Mouse (Mus musculus) heart, embryonic 15.5 days (tissue): ENCODE measurements around the gene Zic4. TPM values are rescaled to one million over a fixed set of nuclear protein-coding genes. Genes with fewer than 3 reads are reported as not detected.

Experiments used
- ATAC-seq: fragments of 200-750 bp; cut with Nextera tagmentation; replicated peaks from 2 replicates; pipeline ENCODE4 v1.8.0; 2017; ENCODE audit warnings: low read depth, moderate TSS enrichment; ENCODE audit not compliant: insufficient number of reproducible peaks, insufficient read depth, low FRiP score
- H3K27ac ChIP-seq: fragments of 300-500 bp; sonication (generic); 2 replicates; pipeline ENCODE4 v1.5.1; 2015; ENCODE audit warnings: mild to moderate bottlenecking, inconsistent platforms
- H3K27me3 ChIP-seq: fragments of 300-500 bp; sonication (generic); 2 replicates; pipeline ENCODE4 v1.6.1; 2015; ENCODE audit warnings: inconsistent platforms
- H3K36me3 ChIP-seq: fragments of 300-500 bp; sonication (generic); 2 replicates; pipeline ENCODE4 v1.6.1; 2015; ENCODE audit warnings: mild to moderate bottlenecking, inconsistent platforms
- H3K4me1 ChIP-seq: fragments of 300-500 bp; sonication (generic); replicated peaks from 2 replicates; pipeline ENCODE4 v1.6.1; 2015; ENCODE audit warnings: inconsistent platforms
- H3K4me2 ChIP-seq: fragments of 300-500 bp; sonication (generic); 2 replicates; pipeline ENCODE4 v1.6.1; 2015; ENCODE audit warnings: inconsistent platforms, mild to moderate bottlenecking, moderate library complexity
- H3K4me3 ChIP-seq: fragments of 300-500 bp; sonication (generic); 2 replicates; pipeline ENCODE4 v1.5.1; 2015; ENCODE audit warnings: mild to moderate bottlenecking, inconsistent platforms
- H3K9ac ChIP-seq: fragments of 300-500 bp; sonication (generic); 2 replicates; pipeline ENCODE4 v1.6.1; 2015; ENCODE audit warnings: mild to moderate bottlenecking, inconsistent platforms
- H3K9me3 ChIP-seq: fragments of 300-500 bp; sonication (generic); replicated peaks from 2 replicates; pipeline ENCODE4 v1.6.1; 2016; ENCODE audit warnings: inconsistent platforms
- WGBS: fragments of 180-500 bp; shearing (Covaris S2); methylation state at CpG from one replicate; pipeline ENCODE4 v1.1.7; 2015; ENCODE audit warnings: mixed read lengths; 5-methylcytosine and 5-hydroxymethylcytosine counted together
- polyA plus RNA-seq: library from polyadenylated mRNA; unstranded; fragments of >200 nt; fragmentation: Nextera tagmentation; extraction: Ambion mirVana; gene quantifications from 2 replicates; pipeline ENCODE4 v1.2.1, GENCODE M21; 2015

Zic4 gene
- polyA plus RNA-seq, 1 experiment from 2014 or later, result not detected

DNA sequence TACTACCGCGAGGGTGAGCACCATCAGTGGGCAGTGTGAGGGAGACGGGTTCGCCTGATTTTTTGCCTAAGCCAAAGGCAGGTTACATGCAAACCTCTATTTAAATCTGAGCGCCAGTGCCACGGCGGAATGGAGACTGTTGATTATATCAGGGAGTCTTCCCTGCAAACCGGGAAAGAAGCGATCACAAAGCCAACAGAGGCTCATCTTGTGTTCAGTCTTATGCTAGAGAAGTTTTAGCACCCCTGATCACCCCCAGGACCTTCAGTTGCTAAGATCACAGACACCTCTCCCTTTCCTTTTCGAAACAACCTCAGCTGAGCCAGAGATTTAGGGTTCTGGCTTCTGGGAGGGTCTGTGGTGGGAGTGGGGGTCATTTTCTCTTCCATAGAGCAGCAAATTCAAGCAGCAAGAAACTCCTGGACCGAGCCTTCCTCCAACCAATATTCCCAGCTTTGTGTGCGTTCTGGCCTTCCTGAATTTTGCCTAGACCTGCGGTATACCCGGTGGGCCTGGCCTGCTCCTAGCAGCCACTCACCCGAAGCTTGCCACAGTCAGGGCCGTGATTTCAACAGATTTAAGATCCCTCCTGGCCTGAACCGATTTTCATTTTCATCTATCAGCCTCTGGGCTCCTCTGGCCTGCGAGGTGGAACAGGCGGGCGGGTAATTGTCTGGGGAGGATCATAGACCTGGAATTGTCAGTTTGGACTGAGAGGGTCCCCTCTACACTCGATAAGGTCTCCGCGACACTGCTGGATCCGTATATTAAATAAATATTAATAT lies 20.4 kb downstream of the Zic4 start:
- H3K36me3 ChIP-seq, result no peaks in the 10 kb centered on the region
- no peak overlapping the region for H3K4me3 ChIP-seq
- peaks cover 99% of the 10 kb centered on the region for H3K27me3 ChIP-seq
- no peak for ATAC-seq
- H3K9ac ChIP-seq, result no peak overlapping the region
- no peaks in the 10 kb centered on the region for H3K9me3 ChIP-seq
- WGBS, result 5% methylated on average over 24 of the region's 24 CpGs
- no peak overlapping the region for H3K27ac ChIP-seq
- H3K4me1 ChIP-seq, result peaks cover 19% of the 10 kb centered on the region
- H3K4me2 ChIP-seq, result no peak overlapping the region

DNA sequence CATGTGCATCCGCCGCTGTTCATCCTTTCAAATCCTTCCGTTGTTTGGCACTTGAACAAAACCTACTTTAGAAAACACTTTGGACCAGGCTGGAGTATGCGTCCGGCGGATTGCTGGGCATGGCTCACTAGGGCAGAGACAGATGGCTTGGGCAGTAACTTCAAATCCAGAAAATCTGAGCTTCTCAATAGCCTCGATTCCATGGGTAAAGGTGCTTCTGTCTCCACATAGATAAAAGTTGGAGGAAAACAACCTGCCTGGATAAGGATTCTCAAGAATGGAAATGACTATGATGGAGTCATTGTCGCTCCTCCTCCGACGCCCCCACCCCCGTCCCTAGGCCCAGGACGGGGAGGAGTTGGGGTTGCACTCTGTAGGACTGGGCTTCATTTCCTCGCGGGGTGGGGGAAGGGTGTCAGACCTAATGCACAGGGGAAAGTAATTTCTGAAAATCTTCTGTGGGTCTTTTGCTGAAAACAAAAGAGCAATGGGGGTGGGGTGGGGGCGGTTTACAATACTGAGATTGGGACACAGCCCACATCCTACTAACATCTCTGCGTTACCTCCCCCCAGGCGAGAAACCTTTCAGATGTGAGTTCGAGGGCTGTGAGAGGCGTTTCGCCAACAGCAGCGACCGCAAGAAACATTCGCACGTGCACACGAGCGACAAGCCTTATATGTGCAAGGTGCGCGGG lies 21.4 kb downstream of the Zic4 start:
- Histone ChIP-seq H3K4me1 (peaks cover 15% of the 10 kb centered on the region), H3K4me3 (no peak overlapping the region), H3K27ac (no peak overlapping the region), H3K4me2 (no peak overlapping the region), H3K9ac (no peak overlapping the region), H3K9me3 (no peaks in the 10 kb centered on the region), H3K27me3 (peaks cover 99% of the 10 kb centered on the region), H3K36me3 (no peaks in the 10 kb centered on the region)
- ATAC-seq, result no peak
- WGBS, result 3% methylated on average over 28 of the region's 28 CpGs

DNA sequence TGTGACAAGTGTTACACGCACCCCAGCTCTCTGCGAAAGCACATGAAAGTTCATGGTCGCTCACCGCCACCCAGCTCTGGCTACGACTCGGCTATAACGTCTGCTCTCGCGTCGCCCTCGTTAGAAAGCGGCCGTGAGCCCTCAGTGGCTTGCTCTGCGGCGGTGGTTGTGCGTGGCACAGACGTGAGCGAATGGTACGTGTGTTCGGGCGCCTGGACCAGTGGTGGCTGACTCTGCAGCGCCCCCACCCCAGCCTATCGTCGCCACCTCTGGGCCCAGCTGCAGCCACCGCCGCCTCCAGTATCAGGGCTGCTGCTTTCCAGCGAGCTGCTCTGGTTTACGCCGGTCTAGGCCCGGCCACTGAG lies 21.9 kb downstream of the Zic4 start:
- H3K4me3 ChIP-seq, result no peak overlapping the region
- H3K9me3 ChIP-seq, result no peaks in the 10 kb centered on the region
- peaks cover 10% of the 10 kb centered on the region for H3K4me1 ChIP-seq
- no peaks in the 10 kb centered on the region for H3K36me3 ChIP-seq
- H3K9ac ChIP-seq, result no peak overlapping the region
- H3K27me3 ChIP-seq, result peaks cover 99% of the 10 kb centered on the region
- ATAC-seq, result no peak
- no peak overlapping the region for H3K4me2 ChIP-seq
- WGBS, result 2% methylated on average over 30 of the region's 30 CpGs
- no peak overlapping the region for H3K27ac ChIP-seq

DNA sequence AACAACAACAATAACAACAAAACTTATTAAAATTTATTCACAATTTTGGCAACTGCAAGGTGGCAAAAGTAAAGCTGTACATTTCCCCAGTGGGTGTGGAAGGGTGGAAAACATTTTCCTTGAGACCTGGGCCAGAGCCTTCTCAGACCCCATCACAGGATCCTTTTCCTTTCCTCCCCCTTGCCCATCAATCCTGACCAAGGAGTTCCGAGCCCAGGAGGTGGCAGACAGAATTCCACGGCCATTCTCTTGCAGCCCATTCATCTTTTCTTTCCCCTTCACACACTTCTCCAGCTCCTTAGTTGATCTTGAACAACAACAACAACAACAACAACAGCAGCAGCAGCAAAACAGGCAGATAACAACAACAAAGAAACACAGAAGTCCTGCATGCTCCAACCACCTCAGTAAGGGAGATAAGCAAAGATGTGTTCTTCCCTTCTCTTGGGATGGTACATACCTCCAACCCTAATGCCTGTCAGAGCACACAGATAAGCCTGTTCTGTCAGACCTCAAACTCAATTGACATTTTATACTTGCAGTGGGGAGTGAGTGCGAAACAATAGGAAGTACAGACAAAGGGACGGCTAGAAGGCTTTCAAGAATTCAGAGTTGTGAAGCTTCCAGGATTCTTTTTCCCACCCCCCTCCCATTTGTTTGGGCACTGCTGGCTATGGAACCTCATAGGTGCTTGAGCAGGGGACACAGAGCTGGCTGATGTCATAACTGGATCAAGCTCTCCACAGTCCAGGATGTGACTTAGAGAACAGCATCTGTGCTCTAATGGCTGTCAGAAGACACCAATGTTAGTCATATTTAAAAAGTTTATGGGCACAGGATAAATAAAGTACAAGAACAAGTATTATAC lies 22.7 kb downstream of the Zic4 start:
- 6% methylated on average over 4 of the region's 4 CpGs for WGBS

DNA sequence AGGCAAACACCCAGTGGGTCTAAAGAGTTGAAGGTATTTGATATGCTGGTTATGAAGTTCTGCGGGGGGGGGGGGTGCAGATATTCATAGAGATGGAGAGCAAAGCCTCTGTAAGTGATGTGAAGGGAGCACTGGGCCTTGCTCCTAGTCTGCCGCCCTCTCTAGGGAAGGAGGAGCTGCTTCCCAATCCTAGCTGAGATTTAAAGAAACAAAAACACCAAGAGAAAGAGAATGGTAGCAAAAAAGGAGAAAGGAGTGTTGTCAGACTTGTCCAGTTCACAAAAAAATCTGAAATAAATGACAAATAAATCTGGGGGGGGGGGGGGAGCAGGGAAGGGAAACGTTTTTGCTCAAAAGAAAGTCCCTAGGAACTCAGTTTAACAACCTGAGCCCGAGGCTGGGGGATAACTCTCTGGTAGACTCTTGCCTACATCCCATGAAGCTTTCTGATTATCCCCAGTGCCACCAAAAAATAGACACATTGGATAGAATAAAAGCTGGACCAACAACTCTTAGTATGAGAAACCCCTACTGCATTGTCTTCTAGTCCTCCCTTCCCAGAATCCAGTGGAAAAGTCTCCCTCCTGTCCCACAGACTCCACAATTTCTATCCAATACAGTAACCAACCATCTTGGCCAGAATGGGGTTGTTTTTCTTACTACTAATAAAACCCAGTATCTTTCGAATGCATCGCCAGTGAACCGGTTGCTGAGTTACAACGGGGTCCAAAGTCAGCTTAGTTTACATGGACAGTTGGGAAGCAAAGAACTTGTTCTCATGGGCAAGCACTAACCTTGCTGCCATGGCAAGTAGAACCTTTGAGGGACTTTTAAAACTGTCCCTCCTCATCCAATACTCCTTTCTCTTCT lies 23.6 kb downstream of the Zic4 start:
- H3K27ac ChIP-seq, result no peak overlapping the region
- no peak for ATAC-seq
- H3K4me1 ChIP-seq, result peaks cover 10% of the 10 kb centered on the region
- H3K4me2 ChIP-seq, result no peak overlapping the region
- no peaks in the 10 kb centered on the region for H3K36me3 ChIP-seq
- H3K4me3 ChIP-seq, result no peak overlapping the region
- no peaks in the 10 kb centered on the region for H3K9me3 ChIP-seq
- WGBS, result under 1% methylated on average over 8 of the region's 8 CpGs
- peaks cover 99% of the 10 kb centered on the region for H3K27me3 ChIP-seq
- no peak overlapping the region for H3K9ac ChIP-seq

More for the DNA sequence above, 22.7 kb downstream of the Zic4 start:
- H3K36me3 ChIP-seq, result no peaks in the 10 kb centered on the region
- H3K9ac ChIP-seq, result no peak overlapping the region
- no peaks in the 10 kb centered on the region for H3K9me3 ChIP-seq
- H3K4me1 ChIP-seq, result peaks cover 10% of the 10 kb centered on the region
- H3K27ac ChIP-seq, result no peak overlapping the region
- ATAC-seq, result no peak
- H3K4me3 ChIP-seq, result no peak overlapping the region
- H3K27me3 ChIP-seq, result peaks cover 99% of the 10 kb centered on the region
- H3K4me2 ChIP-seq, result no peak overlapping the region

DNA sequence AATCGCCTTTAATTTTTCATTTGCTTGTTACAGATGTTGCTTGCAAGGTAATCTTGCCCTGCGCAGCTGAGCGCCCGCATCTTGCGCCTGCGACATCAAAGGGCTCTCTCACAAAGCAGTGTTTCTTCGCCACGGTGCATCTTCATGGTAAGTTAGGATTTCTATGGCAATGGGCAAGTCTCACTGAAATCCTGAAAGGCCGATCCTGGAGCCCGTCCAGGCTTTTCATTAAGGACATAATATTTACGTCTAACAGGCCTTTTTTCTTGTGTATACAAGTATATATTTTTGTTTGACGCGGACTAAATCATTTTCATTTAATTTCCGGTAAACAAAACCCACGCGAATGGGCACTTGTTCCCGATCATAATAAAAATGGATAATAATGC lies 24.3 kb downstream of the Zic4 start:
- no peaks in the 10 kb centered on the region for H3K9me3 ChIP-seq
- H3K4me2 ChIP-seq, result no peak overlapping the region
- 3% methylated on average over 17 of the region's 17 CpGs for whole genome bisulfite sequencing
- peaks cover 100% of the 10 kb centered on the region for H3K27me3 ChIP-seq
- H3K36me3 ChIP-seq, result no peaks in the 10 kb centered on the region
- ATAC-seq, result no peak
- no peak overlapping the region for H3K27ac ChIP-seq
- no peak overlapping the region for H3K4me3 ChIP-seq
- H3K9ac ChIP-seq, result no peak overlapping the region
- peaks cover 4% of the 10 kb centered on the region for H3K4me1 ChIP-seq

DNA sequence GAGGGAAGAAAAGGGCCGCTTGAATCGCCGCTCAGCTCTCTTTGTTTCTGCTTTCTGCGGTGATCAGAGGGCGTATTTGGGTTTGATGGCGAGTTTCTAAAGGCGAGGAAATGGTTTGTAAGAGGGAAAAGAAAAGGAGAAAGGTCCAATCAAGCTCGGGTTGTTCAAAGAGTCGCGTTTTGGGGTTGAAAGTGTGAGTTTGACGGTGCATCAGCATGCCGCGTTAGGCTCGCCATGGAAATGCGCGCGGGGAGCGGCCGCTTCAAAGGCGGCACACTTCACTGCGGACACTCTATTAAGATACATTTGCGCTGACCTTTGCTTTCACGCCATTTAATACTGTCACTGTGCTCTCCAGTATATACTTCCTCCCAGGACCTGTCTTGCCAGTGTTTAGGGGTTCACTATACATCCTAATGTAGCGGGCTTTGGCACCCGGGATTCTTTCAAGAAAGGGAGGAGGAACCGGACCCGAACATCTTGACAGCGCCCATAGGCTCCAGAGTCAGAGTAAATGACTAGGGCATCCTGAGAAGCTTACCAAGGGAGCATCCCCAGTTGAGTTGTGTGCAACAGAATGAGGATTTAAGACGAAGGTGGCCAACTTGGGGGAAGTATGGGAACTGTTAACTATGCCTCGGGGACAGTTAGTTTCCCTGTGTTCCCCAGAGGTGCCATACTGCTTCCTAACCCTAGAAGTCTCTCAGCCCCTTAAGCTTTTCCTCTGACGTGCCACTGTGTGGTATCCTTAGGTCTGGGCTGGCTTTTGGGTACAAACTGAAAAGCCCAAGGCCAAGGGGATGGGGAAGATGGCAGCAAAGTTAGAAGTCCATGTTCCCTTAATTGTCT lies 24.9 kb downstream of the Zic4 start:
- Histone ChIP-seq H3K4me1 (no peaks in the 10 kb centered on the region; the same call in 1 of the 2 replicates), H3K4me2 (no peak overlapping the region), H3K27ac (no peak overlapping the region), H3K4me3 (no peak overlapping the region), H3K36me3 (no peaks in the 10 kb centered on the region), H3K27me3 (peaks cover 100% of the 10 kb centered on the region), H3K9me3 (no peaks in the 10 kb centered on the region), H3K9ac (no peak overlapping the region)
- no peak for ATAC-seq
- WGBS, result 1% methylated on average over 31 of the region's 31 CpGs

DNA sequence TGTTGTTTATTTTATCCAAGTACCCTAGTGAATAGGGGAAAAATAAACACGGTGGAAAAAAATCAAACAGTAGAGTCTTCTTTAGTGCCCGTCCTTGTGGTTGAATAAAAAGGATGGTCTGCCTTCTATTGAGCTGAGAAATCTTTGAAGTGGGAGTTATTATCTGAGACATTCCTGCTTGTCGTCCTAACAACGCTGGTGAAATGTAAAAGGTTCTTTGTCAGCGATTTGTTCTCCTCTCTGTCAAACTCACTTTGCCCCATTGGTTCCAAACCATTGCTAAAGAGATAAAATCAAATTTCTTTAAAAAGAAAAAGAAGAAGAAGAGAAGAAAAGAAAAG lies 25.5 kb downstream of the Zic4 start:
- no peak for ATAC-seq
- 1% methylated on average over 5 of the region's 5 CpGs for WGBS
- Histone ChIP-seq H3K27ac (no peak overlapping the region), H3K9me3 (no peaks in the 10 kb centered on the region), H3K36me3 (no peaks in the 10 kb centered on the region), H3K4me1 (no peaks in the 10 kb centered on the region; the same call in 1 of the 2 replicates), H3K9ac (no peak overlapping the region), H3K4me2 (no peak overlapping the region), H3K27me3 (peaks cover 100% of the 10 kb centered on the region), H3K4me3 (no peak overlapping the region)

DNA sequence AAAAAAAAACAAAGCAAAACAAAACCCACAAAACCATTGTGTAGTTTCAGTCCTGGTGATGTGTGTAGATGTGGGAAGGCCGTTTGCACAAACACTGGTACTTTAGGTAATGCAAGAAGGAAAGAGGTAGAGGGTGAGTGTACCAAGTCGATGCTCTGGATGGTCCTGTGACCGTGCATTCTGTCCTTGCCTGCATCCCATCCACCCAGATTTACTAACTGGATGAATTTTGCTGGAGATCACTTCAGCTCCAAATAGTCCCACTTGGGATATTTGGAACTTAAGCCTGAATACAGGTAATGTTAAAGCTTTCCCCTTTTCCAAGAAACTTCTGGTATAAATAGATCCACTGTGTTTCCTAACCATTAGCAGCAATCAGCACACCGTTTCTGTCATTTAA lies 26.0 kb downstream of the Zic4 start:
- Histone ChIP-seq H3K36me3 (no peaks in the 10 kb centered on the region), H3K4me3 (no peak overlapping the region), H3K9me3 (no peaks in the 10 kb centered on the region), H3K4me2 (no peak overlapping the region), H3K27ac (no peak overlapping the region), H3K9ac (no peak overlapping the region), H3K27me3 (peaks cover 100% of the 10 kb centered on the region), H3K4me1 (no peaks in the 10 kb centered on the region; the same call in 1 of the 2 replicates)
- WGBS, result 1% methylated on average over 4 of the region's 4 CpGs
- ATAC-seq, result no peak

DNA sequence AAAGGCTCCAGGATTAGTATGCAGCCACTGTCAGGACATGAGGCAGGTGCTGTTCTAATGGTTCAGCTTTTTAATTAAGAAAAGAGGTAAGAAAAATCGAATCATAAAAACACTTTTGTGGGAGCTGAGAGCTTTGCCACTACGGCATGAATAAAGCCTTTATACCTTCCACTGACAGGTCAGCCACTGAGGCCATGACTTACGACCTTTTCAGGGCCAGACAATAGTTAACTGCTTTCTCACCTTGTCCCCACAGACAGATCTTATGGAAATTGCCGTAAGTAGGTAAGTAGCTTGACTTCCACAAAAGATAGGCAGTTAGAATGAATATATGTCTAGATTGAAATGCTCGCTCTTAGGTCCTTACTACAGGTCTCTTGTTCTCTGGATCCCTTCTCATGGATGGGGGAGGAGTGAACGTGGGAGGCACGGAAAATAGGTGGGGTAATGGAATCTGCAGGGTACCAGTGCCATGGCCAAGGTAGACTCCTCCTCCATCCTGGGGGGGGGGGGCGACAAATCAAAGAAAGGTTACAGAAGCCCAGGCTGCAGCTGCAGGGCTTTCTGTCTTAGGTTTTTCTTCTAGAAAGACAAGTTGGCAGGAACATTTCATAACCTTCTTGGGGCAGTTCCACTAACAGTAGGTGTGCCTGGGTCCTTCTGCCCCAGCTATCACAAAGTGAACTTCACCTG lies 31.3 kb downstream of the Zic4 start:
- Histone ChIP-seq H3K36me3 (no peaks in the 10 kb centered on the region), H3K4me2 (no peak overlapping the region), H3K9me3 (no peaks in the 10 kb centered on the region), H3K27ac (no peak overlapping the region), H3K4me1 (no peaks in the 10 kb centered on the region), H3K4me3 (no peak overlapping the region), H3K9ac (no peak overlapping the region), H3K27me3 (peaks cover 97% of the 10 kb centered on the region)
- 6% methylated on average over 8 of the region's 8 CpGs for WGBS
- no peak for ATAC-seq
